Mouse (Mus musculus) activated CD4-positive, CD25-positive, alpha-beta regulatory T cell, adult 4 months (primary cell): ENCODE measurements around the gene 9530068E07Rik. TPM values are rescaled to one million over a fixed set of nuclear protein-coding genes. Genes with fewer than 3 reads are reported as not detected.
"Not testable (repeated sequence)": the region's sequence is repeated elsewhere in the genome, so short reads cannot be mapped to it uniquely, and the experiment has no call there.

Experiments used
- ATAC-seq: one replicate; pipeline ENCODE4 v1.8.0; 2017
- polyA plus RNA-seq, 2 experiments: library from polyadenylated mRNA; unstranded; fragments of 100-300 nt; shearing (Covaris generic); gene quantifications; one replicate each; pipeline ENCODE4 v1.2.1; 2017

The 9530068E07Rik gene
- polyA plus RNA-seq, 2 experiments from 2014 or later = 38.9 to 49.8 TPM

GRCm38 (mm10) chr11:52374340-52374739, 21.9 kb upstream of the 9530068E07Rik start:
- ATAC-seq = no peak

GRCm38 (mm10) chr11:52377579-52377978, 18.6 kb upstream of the 9530068E07Rik start:
- ATAC-seq = no peak

DNA sequence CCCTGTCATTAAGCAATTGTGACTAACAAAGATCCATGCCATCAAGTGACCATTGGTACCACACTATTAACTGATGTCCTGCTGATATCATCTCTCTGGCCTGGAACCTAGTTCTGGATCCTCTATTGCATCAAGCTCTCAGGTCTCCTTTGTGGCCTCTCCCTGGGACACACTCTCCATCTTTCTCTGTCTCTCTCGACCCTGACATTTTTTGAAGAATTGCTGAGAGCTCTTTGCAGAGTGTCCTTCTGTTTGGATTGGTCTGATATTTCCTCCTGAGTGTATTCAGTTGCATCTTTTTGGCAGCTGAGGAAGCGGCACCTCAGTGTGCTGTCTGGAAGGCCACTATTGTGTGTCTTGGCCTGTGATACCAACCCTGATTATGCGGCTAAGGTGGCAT, 17.0 kb upstream of the 9530068E07Rik start:
- ATAC-seq = no peak

GRCm38 (mm10) chr11:52383741-52384140, 12.5 kb upstream of the 9530068E07Rik start:
- no peak for ATAC-seq

DNA sequence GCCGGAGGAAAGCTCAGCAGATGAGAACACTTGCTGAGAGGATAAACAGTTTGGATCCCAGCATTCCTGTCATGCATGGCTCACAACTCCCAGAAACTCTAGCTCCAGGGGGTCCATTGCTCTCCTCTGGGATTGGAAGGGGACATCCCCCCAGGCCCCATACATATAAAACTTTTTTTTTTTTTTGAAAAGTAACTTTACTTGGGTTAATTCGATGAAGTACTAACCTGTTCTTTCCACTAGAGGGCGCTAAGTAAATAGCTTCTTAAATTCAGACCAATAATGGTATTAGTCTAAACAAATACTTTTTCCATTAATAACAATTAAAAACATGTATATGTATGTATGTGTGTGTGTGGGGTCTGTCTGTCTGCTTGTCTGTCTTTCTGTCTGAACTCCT, 11.6 kb upstream of the 9530068E07Rik start:
- no peak for ATAC-seq

DNA sequence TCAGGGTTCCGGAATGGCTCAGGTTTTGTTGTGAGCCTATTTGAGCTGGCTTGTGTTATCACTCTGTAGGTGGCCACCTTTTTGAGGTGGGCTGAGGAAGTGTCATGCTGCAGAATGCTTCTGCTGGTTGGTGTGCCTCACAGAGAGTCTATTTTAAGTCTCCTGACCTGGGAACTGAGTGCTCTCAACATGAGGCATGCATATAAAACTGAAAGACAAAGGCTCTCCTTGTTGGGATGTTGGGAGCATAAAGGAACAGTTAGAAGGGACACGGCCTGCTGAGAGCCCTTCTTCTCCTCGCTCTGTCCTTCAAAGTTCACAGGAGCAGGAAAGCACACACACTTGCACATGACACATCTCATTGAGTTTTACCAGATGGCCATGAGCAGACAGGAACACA, 9.3 kb upstream of the 9530068E07Rik start:
- ATAC-seq = no peak

GRCm38 (mm10) chr11:52388150-52388549, 8.1 kb upstream of the 9530068E07Rik start:
- no peak for ATAC-seq

DNA sequence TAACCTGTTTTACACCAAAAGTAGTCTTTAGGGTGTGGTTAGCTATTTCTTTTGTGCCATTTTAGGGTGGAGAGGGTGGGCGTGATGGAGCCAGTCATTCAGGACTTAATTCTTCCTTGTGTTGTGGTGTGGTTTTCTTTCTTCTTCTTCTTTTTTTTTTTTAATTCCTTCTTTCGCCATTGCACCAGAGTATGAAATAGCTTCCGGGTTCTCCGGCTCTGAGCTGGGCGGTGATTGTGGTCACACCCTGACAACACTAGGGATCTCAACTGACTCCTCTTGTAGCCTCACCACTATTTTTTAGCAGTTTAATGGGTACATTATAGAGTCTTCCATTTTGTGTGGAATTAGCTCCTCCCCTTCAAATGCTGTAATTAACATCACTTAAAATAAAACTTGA, 7.2 kb upstream of the 9530068E07Rik start:
- ATAC-seq = not testable (repeated sequence)

- ATAC-seq = no peak
Measured at GRCm38 (mm10) chr11:52389933-52390332, 6.3 kb upstream of the 9530068E07Rik start.

GRCm38 (mm10) chr11:52394494-52394893, 1.7 kb upstream of the 9530068E07Rik start:
- ATAC-seq = no peak

GRCm38 (mm10) chr11:52395343-52395742, 885 bp upstream of the 9530068E07Rik start:
- ATAC-seq = no peak

DNA sequence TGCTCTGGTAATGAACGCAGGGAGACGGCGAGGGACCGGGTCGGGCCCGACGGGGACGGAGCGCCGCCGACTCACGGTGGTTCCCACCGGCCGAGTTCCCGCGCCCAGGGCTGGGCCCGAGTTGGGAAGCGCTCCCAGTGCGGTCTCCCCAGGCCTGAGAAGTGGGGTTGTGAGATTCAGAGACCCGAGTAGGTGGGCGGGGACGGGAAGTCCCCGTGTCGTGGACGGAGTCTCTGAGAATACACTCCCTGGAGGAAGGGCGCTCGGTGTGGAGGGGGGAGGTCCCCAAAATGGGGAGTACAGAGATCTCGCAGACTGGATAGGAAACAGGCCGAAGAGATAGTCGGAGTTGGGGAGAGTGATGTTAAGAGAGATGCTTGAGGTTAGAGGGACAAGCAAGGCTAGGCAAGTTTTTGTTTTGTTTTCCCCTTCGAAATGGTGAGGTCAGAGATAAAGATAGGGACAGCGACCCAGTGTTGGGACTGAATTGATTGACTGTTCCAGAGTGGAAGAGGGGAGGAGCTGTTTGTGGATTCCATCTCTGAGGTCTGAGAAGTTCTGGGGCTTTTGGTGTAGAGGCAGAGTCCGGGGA, 465 bp downstream of the 9530068E07Rik start:
- ATAC-seq = peak; percentile 77

DNA sequence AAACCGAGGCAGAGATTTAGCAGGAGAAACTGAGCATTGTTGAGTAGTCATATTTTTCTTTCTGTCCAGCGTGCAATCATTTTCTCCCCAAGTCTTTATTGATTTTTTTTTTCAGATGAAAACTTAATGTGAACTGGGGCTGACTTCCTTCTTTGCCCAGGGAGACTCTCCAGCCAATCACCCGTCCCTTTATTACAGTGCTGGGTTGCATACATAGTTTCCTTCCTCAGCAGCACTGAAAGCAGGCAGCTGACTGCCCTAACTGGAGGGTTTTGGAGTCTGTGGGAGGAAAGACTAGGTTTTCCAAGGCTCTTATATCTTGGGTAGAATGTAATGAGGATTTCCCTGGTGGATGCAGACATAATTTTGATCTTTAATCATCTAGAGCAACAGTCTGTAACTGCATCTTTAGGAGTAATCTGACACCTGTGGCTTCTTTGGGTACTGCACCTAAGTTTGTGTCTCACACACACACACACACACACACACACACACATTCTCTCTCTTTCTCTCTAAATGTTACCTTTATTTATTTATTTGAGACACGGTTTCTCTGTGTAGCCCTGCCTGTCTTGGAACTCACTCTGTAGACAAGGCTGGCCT, 1.3 kb downstream of the 9530068E07Rik start:
- no peak for ATAC-seq

- no peak for ATAC-seq
Measured at GRCm38 (mm10) chr11:52401476-52401875, 5.2 kb downstream of the 9530068E07Rik start.

DNA sequence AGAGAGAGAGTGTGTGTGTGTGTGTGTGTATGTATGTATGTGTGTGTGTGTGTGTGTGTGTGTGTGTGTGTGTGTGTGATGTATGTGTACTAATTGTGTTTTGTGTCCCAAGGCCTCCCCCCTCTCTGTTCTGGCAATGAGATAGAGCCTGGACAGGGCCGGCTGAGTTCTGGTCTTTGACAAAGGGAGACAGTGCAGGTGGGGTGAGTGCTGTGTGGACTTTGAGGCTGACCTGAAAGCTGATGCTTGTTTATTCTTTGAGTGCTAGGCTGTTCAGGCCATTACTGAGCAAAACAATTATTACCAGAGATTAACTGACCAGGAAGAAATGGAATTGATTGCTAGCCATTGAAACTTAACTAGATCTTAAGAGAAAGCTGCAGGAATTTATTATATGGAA, 6.3 kb downstream of the 9530068E07Rik start:
- ATAC-seq = no peak

- no peak for ATAC-seq
Measured at GRCm38 (mm10) chr11:52404209-52404608, 8.0 kb downstream of the 9530068E07Rik start.

DNA sequence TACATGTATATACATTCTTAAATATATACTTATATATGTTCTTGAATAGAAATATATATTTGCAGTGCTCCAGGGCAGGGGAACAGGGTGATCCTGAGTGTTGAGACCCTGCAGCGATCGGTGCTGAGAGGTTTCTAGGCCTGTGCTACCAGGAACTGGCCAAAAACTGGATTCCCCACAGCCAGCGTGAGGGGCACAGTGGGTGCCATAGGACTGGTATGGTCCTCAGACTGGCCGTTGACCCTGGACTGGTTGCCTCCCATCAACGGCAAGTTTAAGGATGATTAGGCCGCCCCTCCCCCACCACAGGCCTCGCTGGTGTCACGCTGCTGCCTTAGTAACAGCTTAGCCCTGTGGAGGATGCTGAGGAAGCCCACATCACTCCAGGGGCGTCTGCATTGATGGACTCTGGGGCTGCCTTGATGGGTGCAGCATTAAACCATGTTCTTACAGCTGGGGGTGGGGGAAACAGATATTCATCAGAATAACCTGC, 9.0 kb downstream of the 9530068E07Rik start:
- no peak for ATAC-seq

GRCm38 (mm10) chr11:52409316-52409715, 13.1 kb downstream of the 9530068E07Rik start:
- ATAC-seq = no peak

GRCm38 (mm10) chr11:52418358-52418757, 22.1 kb downstream of the 9530068E07Rik start:
- no peak for ATAC-seq

- ATAC-seq = no peak
Measured at GRCm38 (mm10) chr11:52419246-52419645, 23.0 kb downstream of the 9530068E07Rik start.

DNA sequence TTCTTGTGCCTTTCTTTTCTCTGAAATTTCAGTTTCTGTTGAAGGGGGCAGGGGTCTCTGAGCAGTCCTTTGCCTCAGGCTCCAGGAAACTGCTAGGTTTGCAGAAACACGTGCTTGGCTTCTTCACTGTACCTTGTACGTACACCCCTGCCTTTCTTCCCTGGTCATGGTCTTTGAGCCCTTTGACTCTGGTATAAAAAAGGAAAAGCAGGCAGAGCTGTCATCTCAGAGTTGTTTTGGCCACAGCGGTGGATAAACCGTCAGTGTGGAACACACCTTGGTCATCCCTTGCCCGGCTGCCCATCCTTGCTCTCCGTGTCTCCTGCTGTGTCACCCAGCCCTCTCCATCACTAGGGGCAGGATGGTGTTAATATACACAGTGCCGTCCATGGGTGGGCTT, 23.6 kb downstream of the 9530068E07Rik start:
- no peak for ATAC-seq

DNA sequence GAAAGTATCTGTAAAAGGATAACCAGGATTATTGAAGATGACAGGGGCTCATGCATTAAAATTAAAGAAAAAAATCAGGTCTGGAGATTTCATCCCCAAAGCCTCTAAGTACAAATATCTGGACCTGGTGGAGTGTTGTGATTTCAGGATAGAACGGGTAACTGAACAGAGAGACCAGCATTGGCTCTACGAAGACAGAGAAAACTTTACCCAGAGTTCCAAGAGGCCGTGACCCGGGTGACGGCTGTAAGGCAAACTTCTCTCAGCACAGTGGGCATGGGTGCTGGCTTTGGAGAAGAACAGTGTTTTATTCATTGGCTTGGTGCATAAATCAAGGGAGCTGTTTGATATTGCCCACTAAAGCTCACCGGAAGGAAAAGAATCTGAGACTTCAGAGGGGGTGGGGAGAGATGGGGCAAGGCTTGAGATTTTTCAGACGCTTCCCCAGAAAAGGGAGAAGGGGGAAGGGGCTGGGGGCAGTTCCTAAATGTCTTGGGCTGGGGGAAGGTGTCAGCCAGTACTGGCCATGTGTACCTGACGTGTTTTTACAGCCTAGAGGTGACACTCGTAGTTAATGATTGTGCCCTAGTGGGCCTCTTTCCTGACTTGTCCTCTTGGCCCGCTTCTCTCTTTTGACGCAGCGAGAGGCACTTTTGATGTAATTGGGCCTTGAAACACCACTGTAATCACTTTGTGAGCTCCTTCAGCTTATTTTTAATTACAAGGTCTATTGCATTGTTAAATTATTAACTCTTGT, 24.2 kb downstream of the 9530068E07Rik start:
- no peak for ATAC-seq

DNA sequence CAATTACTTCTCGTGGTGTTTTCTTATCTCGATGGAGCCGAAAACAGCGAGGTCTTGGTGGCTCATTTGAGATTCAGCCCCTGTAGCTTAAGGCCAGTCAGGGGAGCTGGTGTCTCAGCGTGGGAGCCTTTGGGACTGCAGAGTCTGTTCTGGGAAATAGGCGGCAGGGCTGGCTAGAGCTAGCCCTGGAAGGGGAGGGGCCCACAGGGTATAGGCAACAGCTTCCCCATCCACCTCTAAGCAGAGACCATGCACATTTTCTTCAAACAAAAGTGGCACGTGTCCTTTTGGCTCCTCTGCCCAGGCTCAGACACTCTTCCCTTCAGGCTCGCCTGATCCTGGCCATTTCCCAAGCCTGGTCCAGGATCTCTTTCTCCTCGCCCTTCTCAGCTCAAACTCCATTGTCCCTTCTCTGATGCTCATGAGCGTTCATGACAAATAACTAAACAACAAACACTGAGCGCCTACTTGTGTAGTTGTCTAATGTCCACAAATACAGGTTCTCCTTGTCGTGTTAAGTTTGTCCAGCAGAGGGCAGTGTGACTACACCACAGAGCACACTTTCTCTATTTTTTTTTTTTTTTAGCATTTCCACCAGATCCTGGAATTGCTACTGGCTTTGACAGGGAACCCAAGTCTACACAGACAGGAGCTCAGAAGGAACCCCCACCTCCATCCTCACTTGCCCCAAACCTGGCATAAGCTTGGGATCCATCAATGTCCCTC, 25.0 kb downstream of the 9530068E07Rik start:
- ATAC-seq = no peak
